Mouse (Mus musculus) urinary bladder, postnatal 36 days (tissue): ENCODE results near the gene Csnk1g1.

ENCODE experiments used
- DNase-seq, 2 experiments: peaks; one replicate each; pipeline ENCODE4 v3.0.0; 2022; ENCODE audit warnings: low spot score in 2 of 2, mixed read lengths in 1 of 2

Gene Csnk1g1

DNA sequence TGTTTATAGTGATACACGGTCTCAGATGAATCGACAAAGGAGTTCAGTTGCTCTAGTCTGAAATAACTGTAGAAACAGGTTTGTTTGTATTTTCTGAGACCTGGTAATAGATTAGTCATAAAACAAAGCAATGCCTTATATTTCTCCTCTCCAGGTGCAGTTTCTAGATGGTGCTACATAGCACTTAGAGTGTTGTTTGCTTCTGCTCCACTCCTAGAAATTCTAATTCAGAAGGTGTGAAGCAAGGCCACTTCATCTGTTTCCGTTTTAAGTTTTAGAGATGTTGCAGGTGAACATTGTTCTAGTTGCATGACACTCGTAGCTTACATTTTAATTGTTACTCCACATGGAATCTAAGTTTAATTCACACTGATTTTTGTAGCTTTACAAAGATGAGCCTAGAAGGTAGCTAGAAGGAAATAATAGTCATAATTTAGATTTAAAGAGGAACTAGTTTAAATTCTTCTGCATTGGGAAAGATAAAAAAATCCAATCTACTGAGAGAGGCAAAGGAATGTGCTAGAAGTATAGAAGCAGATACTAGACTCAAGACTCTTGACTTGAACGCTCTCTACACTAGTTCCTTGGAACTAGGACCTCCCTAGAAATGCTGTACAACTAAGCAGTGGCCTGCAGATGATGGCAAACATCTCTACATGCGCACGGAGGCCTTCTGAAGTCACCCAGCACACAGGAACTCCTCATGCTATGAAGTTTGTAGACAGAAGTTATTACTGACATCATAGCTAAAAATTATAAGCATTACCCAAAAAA, 87.1 kb downstream of the Csnk1g1 start:
- no peak for DNase-seq

DNA sequence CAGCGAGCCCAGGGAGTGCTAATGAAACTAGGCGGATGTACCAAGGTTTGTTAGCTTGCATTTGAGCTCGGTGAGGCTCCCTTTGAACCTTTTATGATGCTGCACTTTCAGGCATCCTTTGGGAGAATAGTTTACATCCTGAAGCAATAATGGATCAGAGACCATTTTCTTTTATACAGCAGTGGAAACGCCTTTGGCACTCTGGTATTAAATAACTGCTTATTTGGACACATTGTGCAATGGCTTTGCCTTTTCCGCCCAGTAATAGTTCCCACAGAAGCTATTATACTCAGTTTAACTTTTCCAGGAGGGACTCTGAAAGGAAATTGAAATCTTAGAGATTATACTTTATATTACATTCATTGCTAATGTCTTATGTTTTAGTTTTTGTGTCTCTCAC, 90.2 kb downstream of the Csnk1g1 start:
- DNase-seq: no peak

DNA sequence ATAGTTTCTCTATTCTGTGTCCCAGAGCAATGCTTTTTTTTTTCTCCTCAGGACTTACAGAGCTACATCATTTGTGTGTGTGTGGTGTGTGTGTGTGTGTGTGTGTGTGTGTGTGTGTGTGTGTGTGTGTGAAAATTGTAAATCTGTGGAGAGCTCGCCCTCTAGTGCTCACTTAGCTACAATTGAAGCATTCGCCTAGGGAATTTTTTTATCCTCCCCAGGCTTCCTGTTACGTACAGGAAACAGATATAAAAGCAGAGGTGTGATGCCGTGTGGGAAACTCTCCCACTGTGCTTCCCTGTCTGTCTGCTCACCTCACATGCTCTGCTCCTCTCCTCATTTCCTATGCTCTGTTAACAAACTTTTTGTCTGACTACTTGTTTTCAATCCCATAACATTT, 95.7 kb downstream of the Csnk1g1 start:
- peak; percentile 15 to 31 for DNase-seq

DNA sequence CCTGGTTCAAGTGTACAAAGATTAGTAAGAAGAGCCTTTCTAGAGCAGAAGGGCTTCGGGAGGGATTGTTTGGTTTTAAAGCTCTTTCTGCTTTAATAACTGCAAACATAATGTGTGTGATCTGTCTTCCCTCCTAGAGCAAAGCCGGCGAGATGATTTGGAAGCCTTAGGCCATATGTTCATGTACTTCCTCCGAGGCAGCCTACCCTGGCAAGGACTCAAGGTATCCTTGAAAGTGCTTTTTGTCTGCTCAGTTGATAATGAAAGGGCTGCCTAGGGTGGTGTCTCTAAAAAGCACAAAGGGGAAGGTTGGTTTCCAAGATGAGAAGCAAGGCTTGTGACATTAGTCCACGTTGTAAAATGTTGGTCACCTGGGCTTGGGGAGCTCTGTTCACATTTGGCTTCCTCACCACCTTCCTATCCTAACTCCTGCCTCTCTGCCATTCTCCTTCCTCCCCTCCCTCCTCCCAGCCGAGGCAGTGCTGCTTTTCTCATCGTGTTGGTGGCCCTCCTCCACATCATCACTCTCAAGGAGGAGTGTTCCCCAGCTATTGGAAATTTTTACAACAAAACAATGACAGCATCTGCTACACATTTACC, 99.0 kb downstream of the Csnk1g1 start:
- DNase-seq: no peak

DNA sequence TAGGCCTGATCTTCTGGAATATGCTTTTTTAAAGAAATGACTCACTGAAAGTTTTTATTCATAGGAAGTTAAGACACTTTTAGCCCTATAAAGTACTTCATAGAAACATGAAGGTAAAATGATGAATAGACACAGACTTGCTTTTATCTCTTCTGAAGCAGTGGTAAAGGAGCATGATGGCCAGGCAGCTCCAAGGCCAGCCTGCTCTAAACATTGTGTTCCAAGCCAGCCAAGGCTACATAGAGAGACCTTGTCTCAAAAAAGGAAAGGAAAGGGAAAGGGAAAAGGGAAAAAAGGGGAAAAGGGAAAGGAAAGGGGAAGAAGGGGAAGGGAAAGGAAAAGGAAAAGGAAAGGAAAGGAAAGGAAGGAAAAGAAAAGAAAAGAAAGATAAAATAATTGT, 111.9 kb downstream of the Csnk1g1 start:
- no peak for DNase-seq

DNA sequence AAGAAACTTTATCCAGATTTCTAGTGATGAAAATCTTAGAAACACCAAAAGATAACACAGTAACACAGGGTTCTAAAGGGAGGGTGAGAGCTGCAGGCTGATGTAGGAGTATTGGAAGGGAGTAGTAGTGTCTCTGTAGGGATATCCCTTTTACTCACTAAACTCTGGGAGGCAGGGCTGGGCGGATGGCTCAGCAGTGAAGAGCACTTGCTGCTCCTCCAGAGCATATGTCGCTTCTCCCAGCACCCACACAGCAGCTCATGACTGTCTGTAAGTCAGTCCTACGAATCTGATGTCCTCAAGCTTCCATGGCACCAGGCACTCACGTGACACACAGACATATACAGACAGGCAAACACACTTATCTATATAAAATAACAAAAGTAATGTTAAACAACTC, 129.4 kb downstream of the Csnk1g1 start:
- no peak for DNase-seq

DNA sequence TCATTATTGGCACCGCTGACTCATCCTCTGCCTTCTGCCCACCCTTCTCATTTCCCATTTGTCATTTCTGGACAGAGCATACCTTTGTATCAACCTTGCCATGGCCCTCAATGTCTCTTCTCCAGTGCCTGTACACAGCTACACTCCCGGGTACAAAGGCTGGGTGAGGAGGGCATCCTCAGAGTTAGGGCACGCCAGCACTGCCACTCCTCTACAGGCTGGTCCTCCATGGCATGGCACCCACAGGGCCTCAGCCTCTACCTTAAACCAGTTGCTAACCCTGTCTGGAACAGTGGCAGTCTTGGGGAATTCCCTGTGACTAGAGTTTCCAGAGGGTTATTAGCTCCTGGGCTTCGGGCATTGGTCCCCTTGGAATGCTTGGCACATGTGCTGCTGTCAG, 129.9 kb downstream of the Csnk1g1 start:
- DNase-seq: no peak

DNA sequence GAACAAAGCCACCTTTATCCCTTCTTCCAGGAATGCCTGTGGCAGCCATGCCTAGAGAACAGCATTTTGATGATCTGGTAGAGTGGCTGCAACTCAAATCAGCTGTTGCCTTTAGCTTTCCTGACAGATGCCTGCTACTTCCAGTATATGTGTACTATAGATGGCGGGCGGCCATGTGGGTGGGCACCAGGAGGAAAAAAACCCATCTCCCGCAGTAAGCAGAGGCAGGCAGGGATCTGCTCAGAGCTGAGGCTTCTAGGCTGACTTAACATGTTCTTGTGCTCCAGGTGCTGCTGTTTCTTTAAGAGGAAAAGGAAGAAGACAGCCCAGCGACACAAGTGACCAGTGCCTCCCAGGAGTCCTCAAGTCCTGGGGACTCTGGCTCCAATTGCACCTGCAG, 130.6 kb downstream of the Csnk1g1 start:
- DNase-seq: no peak

DNA sequence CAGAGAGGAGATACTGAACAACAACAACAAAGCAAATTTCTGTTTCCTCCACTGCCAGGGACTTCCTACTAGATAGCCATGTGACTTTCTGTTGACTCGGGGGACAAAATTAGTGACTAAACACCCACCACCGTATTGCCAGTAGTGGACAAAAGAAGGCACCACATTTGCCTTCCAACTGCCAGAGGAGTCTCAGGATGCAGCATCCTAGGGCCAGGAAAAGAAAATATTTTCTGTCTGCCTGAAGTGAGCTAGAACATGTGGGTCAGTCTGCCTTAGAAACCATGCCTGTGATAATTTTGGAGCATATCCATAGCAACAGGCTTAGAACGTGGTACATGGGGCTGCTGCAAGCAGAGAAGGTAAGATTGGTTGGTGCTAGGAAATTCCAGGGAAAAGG, 132.1 kb downstream of the Csnk1g1 start:
- DNase-seq: no peak

DNA sequence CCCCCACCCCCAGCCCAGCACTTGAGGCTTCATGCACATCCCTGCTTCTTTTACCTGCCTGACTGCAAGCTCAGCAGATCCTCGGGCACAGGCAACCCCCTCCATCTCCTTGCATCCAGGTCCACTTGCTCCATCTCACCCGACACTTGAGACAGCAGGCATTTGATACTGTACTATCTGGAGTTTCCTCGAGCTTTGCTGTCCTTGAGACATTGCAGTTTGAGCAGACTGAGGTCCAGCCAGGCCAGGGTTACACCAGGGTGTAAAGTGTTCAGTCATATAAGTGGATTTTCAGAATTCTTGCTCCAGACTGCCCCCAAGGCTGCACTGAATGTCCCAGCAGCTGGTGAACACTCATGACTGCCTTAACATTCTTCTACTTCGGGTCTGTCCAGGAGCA, 133.6 kb downstream of the Csnk1g1 start:
- DNase-seq: no peak

DNA sequence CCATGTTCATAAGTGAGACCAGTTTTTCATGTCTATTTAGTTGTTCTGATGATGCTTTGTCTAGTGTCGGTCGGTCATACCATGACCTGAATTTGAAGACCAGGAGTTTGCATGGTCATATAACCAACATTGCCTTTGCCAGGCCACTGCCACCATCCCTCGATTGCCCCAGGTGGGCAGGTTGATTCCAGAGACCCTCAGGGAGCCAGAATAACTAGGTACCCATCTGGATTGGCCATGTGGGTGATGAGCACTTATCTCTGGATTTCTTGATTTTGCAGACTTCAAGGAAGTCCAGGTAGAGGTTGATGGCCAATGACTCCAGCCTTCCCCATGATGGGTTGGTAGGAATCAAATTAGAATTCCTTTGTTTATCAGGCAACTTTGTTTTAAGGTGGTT, 134.5 kb downstream of the Csnk1g1 start:
- DNase-seq: no peak

DNA sequence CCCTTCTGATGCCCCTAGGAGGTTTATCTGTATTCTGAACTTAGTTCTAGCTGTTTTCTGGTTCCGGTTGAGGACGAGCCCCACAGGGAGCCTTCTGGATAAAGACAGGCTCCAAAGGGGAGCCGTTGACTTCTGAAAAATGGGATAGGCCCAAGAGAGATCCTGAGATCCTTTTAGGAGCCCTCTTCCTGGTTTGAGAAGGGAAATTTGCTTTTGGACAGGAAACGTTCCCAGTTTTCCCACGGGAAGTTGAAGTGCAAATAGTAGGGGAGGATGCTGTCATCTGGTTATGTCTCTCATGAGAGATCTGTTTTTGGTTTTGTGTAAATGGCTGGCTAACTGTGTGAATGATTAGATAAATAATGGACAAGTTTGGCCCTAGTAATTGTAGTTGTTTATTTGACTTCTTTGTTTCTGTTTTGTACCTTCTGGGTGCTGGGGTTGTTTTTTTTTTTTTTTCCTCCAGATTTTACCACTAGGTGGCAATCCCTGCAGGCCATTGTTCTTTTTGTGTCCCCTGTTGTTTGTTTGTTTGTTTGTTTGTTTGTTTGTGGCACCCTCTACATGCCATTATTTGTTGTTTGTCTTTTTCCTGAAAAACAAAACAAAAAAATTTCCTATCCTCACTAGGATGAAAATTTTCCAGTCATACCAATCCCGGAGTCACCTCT, 141.3 kb downstream of the Csnk1g1 start:
- no peak for DNase-seq

DNA sequence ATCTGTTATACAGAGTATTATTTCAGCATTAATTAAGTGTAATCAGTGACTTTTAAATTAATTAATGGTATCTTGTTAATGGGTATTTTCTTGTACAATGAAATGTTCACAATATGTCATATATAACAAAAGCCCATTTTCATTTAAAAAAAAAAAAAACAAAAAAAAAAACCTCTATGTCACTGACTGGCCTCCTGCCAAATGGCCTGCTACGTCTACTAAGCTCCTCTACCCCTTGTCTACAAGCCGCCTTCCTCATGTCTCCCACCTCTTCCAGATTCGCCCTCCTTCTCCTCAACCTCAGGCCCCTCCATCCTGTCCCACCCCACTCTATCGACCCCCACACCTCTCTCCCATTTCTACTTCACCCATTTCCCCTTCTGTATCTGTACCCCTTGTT, 142.8 kb downstream of the Csnk1g1 start:
- no peak for DNase-seq

DNA sequence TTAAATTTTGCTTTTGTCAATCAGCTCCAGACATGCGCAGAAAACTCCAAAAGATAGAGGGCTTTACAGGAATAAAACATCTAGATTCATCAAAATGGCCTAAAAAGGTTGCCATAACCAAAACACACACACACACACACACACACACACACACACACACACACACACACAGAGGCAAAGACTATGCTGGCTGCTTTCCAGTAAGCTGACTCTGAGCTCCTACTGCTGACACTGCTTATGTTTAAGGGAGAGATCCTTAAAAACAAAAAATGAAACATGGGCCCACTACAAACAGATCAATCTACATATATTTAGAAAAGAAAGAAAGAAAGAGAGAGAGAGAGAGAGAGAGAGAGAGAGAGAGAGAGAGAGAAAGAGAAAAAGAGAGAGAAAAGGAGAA, 144.0 kb downstream of the Csnk1g1 start:
- no peak for DNase-seq

DNA sequence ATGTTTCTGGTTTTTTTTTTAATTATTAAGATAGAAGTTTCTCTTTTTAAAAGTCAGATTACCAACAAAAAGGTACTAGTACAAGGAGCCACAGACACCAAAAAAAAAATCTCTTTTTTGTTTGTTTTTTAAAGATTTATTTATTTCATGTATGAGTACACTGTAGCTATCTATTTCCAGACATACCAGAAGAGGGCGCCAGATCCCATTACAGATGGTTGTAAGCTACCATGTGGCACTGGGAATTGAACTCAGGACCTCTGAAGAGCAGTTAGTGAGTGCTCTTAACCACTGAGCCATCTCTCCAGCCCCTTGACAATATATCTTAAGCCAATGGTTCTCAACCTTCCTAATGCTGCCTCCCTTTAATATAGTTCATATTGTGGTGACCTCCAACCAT, 144.9 kb downstream of the Csnk1g1 start:
- no peak for DNase-seq

DNA sequence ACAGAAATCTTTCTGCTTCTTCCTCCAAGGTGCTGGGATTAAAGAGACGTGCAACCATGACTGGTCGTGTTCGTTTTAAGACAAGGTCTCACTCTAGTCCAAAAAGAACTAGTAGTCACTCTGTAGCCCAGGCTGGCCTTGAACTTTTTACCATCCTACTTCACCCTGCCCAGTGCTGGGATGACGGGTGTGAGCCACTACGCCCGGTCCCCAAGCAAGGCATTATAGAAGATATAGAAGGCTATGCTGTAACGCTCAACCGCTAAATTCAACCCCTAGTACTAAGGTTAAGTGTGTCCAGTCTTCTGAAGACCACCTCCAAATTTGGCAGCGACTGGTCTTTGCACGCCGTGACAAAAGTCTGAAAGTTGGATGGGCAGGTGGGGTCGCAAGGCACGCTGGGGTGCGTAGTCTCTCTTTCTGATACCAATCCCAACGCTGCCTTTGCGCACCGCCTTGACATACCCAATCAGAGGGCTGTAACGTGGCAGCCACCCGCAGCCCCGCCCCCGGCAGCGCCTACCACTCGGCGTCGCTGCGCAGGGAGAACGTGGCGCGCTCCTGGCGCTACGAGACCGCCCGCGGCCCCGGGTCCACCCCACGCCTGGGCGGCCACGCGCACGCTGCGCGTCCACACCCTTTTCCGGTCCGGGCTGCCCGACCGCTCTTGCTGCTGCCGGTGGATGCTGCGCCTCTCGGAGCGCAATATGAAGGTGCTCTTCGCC, 151.0 kb downstream of the Csnk1g1 start, which contains the start of gene Ppib:
Gene Ppib, plus strand, starts transcription at position 640 of the 725 bp plus-strand sequence.
- DNase-seq: peak; percentile 95 to 98

DNA sequence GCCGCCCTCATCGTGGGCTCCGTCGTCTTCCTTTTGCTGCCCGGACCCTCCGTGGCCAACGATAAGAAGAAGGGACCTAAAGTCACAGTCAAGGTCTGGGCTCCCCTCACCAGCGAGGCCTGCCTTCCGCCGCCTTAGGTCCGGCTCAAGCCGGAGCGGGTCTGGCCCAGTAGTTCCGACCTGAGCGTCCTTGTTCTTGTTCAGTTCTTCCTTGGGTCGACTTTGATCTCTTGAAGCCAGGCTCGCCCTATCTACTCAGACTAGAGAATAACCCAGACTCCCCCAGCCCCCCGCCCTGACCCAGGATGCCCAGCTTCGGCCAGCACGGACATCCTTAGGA, 151.6 kb downstream of the Csnk1g1 start:
- no peak for DNase-seq

DNA sequence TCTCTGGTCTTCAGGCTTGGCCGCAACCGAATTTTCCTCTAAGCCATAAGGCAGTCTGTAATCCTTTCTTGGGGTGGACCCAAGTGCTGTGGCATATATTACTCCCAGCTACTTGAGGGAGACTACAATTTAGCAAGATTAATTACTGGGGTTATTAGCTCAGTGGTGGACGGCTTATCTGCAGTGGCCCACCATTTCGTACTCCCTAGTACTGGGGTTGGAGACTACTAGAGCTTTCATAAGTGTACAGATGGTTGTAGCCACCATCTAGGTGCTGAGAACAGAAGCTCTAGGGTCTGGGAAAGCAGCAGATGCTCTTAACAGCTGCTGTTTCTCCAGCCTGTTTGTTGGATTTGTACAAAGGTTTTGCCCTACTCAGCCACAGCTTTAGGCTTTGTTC, 152.3 kb downstream of the Csnk1g1 start:
- DNase-seq: no peak

DNA sequence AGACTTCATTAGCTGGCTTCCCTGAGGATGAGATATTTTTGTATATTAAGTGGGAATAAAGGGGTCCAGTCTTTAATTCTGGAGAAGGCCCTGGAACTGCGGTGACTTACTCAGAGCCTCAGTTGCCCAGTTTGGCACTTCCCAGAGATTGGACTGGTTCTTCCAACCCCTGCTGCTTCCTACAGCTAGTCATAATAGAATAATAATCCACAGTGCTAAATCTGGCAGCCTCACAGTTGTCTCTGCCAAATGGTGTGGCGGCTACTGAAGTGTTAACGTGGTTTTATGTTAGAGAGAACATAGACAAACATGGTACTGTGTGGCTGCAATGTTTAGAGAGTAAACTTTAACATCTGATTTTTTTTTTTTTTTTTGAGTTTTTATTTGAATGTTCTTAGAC, 152.9 kb downstream of the Csnk1g1 start:
- no peak for DNase-seq

DNA sequence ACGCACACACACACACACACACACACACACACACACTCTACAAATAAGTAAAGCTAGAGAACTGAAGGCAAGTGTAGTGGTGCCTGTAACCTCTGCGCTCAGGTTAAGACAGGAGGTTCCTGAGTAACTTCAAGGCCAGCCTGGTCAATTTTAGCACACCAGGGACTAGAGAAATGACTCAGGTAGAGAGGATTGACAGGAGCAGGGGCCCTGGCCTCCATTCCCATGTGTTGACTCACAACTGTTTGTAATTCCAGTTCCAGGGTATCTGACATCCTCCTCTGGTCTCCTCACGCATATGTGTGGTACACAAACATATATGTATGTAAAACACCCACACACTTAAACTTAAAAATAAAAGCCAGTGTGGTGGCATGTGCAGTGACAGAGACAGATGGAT, 154.7 kb downstream of the Csnk1g1 start:
- no peak for DNase-seq

DNA sequence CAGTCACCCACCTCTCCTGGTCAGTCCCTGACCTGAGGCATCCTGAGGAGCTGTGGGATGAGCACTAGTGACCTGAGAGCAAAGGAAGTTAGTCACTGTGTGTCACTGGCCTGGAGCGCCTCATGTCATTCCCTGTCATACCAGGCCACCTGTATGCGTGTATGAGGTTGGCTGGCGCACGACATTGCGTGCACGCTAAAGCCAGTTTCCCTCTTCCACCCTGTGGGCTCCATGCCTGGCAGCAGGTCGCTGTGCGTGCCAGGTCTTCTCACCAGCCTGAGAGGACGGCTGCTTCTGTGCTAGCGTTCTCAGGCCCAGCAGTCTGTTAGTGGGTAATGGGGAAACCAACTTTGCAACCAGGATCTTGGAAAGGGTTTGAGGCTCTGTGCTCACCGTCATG, 155.6 kb downstream of the Csnk1g1 start:
- no peak for DNase-seq

DNA sequence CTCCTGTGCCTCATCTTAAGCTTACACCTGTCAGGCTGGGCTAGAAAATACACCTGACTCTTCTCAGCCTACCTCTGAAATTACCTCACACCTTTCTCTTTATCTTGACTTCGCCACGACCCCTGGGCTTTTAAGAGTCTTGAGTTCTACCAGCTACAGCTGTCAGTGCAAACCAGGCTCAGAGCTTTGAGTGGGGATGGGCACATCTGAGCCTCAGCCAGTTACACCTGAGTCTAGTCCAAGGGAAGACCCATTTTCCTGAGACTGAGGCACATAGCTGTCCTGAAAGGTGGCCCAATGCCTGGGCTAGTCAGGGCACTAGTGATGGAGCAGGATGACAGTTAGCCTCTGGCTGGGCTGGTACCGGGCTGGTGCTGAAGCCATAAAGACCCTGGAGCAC, 158.1 kb downstream of the Csnk1g1 start:
- no peak for DNase-seq

DNA sequence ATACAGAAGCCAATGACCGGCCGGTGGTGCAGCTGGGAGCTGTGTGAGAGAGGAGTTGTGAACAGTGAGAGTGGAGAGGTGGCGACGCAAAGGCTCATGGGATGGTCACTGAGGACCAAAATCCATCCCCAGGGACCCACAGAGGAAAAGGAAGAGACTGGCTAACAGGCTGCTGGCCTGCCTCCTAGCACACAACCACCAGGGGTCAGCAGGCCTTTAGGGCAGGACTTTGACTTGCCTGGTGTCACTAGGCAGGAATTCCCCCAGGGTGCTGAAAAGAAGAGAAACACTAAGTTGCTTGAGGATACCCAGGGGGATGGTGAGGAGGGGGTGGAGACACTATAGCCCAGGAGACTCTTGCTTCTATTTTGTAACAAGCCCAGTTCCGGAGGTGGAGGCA, 158.8 kb downstream of the Csnk1g1 start:
- DNase-seq: peak in 1 of 2 experiments; percentile 22
